Mouse (Mus musculus) urinary bladder, adult 18-20 months (tissue): ENCODE results near the gene Rnaseh2a.

ENCODE experiments used
- DNase-seq, 2 experiments: peaks; one replicate each; pipeline ENCODE4 v3.0.0; 2022; ENCODE audit warnings: low spot score in 2 of 2, mixed read lengths in 2 of 2

Gene Rnaseh2a

GRCm38 (mm10) chr8:84984294-84985048 lies 14.9 kb upstream of the Rnaseh2a start:
- peak; percentile 66 to 77 for DNase-seq

DNA sequence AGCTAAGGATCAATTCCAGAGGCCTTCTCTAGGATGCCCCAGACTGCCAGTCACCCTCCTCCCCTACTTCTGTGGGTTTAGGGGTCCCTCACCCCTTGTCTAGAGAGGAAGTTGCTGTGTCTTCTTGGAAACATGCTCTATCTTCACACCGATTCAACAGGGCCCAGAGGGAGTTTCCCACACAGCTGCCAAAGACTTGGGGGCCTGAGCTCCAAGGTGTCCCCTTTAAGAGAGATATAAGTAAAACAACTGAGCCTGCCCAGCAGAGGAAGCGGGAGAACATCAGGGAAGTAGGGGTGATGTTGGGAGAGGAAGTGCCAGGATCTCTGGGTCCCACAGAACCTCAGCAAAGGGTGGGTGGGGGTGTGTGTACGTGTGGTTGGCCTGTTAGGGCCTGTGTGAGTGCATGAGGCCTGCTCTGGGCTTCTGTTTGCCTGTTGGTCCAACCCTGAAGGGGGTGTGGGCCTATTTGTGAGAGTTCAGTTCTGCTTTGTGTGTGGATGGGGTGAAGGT lies 13.0 kb upstream of the Rnaseh2a start:
- peak; percentile 35 to 70 for DNase-seq

- DNase-seq: peak; percentile 67 to 75
These were observed 12.3 kb upstream of the Rnaseh2a start for GRCm38 (mm10) chr8:84981644-84982498.

DNA sequence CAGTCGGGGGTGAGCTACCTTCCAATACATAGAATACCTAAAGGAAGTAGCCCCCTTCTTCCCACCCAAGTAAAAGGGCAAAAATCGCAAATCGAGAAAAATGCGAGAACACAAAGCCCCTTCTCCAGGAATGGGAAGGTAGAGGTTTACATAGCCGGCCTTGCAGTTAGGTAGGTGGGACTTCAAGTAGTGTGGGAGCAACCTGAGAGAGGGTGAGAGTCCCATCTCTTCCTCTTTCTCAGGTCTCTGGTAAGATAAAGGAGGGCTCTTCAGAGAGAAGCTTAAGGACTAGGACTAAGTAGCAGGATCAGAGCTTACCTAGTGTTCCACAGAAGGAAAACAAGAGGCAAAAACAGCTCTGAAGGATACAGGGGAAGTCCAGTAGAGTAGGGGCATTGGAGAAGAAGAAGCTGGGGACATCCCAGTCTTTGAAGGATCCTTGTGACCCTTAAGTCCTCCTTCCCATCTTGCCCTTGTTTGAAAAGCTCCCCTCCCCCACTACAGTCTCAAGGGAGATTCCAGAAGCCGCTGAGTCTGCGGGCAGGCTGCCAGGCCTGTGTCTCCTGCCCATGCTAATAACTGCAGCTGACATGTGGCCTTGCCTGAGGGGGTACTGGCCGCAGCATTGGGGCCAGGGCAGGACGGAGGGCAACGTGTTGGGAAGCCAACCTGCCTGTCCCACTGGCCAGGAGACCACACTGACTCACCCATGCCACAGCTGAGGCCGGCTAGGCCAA lies 11.2 kb upstream of the Rnaseh2a start:
- DNase-seq: peak; percentile 77 to 79

- DNase-seq: peak; percentile 96 to 97
These were observed 10.2 kb upstream of the Rnaseh2a start for GRCm38 (mm10) chr8:84979599-84980421.

DNA sequence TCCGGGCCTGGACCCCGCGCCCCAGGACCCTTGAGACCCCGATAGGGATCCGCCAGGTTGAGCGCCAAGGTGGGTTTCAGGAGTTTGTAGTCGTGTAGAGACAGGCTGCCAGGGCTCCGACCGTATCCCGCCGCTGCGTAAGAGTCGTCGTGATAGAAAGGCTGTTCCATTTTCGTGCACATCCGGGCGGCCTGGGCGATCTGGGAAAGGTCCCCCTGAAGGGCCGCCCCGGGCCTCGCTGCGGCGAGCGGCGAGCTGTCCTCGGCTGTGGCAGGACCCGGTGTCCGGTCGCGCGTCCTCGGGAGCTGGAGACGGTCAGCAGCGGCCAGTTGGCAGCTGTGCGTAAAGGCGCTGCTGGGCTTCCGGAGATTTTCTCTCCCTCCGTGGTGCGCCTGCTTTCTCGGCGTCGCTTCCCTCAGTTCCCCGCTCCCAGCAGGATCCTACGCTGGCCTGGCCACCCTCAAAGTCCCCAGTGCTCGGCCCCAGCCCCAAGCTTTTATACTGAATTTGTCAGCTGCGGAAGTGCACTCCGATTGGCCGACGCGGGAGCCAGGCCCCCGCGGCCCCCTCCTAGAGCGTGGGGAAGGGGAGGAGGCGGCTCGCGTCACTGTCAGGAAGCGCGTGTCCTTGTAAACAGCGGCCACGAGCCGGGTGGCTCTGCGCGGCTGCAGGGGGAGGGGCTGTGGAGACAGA lies 8.8 kb upstream of the Rnaseh2a start, which contains the start of gene Junb:
Junb (minus strand) TSS at position 471 of the 693 bp plus-strand sequence.
- peak; percentile 97 for DNase-seq

DNA sequence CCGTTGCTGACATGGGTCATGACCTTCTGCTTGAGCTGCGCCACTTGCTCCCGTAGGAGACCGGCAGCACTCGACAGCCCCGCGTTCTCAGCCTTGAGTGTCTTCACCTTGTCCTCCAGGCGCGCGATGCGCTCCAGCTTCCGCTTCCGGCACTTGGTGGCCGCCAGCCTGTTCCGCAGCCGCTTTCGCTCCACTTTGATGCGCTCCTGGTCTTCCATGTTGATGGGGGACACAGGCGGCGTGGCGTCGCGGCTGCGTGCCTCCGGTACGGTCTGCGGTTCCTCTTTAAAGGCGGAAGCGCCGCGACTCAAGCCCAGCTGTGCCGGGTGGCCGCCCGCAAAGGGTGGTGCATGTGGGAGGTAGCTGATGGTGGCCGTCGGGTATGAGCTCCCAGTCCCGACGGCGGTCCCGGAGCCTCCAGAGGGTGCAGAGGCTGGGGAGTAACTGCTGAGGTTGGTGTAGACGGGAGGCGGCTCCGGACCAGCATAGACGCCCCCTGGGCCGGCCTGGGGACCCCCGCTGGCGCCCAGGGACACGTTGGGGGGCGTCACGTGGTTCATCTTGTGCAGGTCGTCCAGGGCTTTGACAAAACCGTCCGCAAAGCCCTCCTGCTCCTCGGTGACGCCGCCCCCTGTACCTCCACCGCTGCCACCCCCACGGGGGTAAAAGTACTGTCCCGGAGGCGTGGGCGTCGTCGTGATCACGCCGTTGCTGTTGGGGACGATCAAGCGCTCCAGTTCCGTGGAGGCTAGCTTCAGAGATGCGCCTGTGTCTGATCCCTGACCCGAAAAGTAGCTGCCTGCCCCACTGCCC lies 8.1 kb upstream of the Rnaseh2a start:
- peak; percentile 59 to 67 for DNase-seq

- no peak for DNase-seq
These were observed 7.3 kb upstream of the Rnaseh2a start for GRCm38 (mm10) chr8:84976763-84977434.

DNA sequence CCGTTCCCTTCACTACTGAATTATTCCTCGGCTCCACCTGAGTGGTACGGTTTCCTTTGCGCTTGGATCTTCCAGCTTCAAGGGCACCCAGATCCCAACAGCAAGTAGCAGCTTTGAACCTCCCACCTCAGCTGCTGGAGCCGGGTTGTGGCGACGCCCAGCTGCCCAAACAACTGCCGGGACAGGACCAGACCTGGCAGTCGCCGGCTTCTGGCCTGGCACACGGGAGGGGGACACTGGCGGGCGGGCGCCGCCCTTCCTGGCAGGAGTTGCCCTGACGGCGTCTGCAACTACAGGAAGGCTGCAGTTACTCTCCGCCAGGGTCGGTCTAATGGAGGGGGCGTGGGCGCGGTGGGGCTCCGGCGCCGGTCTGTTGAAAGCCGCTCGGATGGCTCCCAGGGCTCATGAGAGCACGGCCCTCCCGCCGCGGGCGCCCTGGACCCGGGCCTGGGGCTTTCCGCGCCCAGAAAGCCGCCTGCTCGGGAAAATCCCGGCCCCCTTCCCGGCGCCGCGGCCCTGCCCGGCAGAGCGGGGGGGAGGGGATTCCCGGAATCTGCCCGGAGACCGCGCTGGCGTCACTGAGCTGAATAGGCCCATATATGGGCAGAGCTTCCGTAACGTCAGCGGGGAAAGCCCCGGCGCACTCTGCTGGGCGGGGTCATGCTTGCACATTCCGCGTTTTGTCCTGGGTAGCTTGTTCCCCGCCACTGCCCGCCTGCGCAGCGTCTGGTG lies 6.6 kb upstream of the Rnaseh2a start:
- DNase-seq: peak; percentile 89 to 93

DNA sequence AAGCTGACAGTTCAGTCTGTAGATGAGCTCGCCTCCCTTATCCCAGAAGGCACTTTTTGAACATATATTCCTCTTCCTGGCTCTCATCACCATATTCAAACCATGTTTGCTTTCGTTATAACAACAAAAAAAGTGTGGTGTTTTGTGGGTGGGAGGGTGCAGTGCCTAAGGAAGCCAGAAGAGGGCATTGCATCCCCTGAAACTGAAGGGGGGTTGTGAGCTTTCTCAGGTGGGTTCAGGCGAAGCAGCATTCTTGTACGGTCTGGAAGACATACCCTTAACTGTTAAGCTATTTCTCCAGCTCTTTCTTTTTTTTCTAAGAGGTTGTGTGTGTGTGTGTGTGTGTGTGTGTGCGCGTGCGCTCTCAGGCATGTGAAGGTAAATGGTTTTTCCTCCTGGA lies 5.9 kb upstream of the Rnaseh2a start:
- DNase-seq: peak; percentile 39 to 45

DNA sequence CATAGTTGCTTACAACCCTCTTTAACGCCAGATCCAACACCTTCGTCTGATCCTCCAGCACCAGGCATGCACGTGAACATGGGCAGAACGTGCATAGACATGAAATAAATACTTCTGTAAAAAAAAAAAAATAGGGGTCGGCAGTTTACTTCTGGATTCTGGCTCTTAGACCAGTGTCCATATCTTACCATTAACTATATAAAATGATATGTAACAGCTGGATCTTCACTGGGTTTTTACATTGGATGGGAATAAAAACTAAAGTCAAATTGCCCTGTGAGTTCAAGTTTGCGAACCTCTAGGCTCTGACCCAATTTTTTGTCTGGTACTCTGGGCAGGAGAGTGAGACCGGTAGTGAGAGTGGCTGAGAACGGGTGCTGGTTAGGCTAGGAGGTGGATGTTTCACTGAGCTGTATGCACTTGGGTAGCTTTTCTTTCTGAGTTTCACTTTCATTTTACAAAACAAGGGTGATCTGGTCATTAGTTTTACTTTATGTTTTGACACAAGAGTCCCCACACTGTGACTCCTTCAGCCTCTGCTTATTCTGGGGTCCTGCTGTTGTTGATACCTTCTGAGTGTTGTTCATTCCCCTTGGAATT lies 5.1 kb upstream of the Rnaseh2a start:
- no peak for DNase-seq

- no peak for DNase-seq
These were observed 4.4 kb upstream of the Rnaseh2a start for GRCm38 (mm10) chr8:84973803-84974542.

- DNase-seq: no peak
These were observed 3.5 kb upstream of the Rnaseh2a start for GRCm38 (mm10) chr8:84973079-84973478.

GRCm38 (mm10) chr8:84970913-84971312 lies 1.3 kb upstream of the Rnaseh2a start:
- DNase-seq: no peak

DNA sequence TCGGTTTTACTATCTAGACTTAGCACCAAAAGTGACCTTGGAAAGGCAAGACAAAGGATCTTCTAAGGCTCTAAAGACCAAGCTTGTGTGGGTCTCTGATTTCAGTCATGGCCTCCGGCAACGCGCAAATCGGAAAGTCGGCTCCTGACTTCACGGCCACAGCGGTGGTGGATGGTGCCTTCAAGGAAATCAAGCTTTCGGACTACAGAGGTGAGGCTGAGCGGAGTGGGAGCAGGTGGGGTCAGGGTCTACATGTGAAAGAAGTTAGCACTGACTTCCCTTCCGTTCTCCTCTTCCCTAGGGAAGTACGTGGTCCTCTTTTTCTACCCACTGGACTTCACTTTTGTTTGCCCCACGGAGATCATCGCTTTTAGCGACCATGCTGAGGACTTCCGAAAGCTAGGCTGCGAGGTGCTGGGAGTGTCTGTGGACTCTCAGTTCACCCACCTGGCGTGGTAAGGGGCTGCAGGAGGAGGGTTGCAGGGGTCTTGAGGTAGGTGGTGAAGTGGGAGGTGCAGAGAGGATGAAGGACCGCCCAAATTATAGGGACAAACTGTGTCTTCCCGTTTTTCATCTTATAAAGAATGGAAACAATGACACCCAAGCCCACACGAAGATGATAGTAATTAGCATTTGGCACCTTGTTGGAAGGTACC lies 696 bp upstream of the Rnaseh2a start:
- DNase-seq: no peak

- no peak for DNase-seq
These were observed 917 bp downstream of the Rnaseh2a start for GRCm38 (mm10) chr8:84968650-84969049.
